Comparison of ENCODE assay signal across 17 mouse cellular contexts in the genomic region with DNA sequence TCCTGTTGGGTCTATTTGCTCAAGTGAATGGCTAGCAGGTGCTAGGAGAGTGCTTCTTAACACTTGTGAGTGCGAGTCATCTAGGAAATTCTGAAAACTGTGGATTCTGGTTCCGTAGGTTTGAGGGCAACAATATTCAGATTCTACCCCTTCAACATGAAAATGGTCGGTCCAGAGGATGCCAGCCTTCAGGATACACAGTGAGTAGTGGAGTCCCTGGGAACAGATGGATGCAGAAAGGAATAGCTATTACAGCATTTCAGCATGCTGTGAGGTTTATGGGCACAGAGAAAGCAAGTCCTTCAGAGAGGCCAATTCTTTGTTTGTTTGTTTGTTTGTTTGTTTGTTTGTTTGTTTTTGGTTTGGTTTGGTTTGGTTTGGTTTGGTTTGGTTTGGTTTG.
"Had no signal": no experiment of that assay in that cellular context is flagged by ENCODE, and none has a peak within 500 bp of the region (broad histone marks: within the 10 kb centered on the region; RNA-seq: fewer than 3 reads in every experiment).

No protein-coding gene starts in this region.

- H3K27me3 ChIP-seq: limb, embryonic 13.5 days; liver, embryonic 13.5 days; midbrain, embryonic 12.5 days; midbrain, embryonic 15.5 days; neural tube, embryonic 12.5 days had no signal

- H3K4me2 ChIP-seq: limb, embryonic 13.5 days; liver, embryonic 13.5 days; midbrain, embryonic 12.5 days; midbrain, embryonic 15.5 days; neural tube, embryonic 12.5 days had no signal

- H3K4me3 ChIP-seq: layer of hippocampus, adult 2 months; limb, embryonic 10.5 days; limb, embryonic 13.5 days; liver, embryonic 13.5 days; midbrain, embryonic 12.5 days; midbrain, embryonic 15.5 days; neural tube, embryonic 12.5 days had no signal

- H3K36me3 ChIP-seq: limb, embryonic 10.5 days; limb, embryonic 13.5 days; liver, embryonic 13.5 days; midbrain, embryonic 12.5 days; midbrain, embryonic 15.5 days; neural tube, embryonic 12.5 days had no signal

- H3K27ac ChIP-seq: layer of hippocampus, adult 2 months; limb, embryonic 10.5 days; limb, embryonic 13.5 days; liver, embryonic 13.5 days; macrophage; midbrain, embryonic 12.5 days; midbrain, embryonic 15.5 days; neural tube, embryonic 12.5 days had no signal

- H3K9me3 ChIP-seq: limb, embryonic 10.5 days; limb, embryonic 13.5 days; midbrain, embryonic 12.5 days; midbrain, embryonic 15.5 days; neural tube, embryonic 12.5 days had no signal

- H3K4me1 ChIP-seq: limb, embryonic 10.5 days; limb, embryonic 13.5 days; liver, embryonic 13.5 days; midbrain, embryonic 12.5 days; neural tube, embryonic 12.5 days had no signal

- H3K9ac ChIP-seq: limb, embryonic 13.5 days; liver, embryonic 13.5 days; midbrain, embryonic 12.5 days; midbrain, embryonic 15.5 days; neural tube, embryonic 12.5 days had no signal

- DNase-seq: kidney, postnatal 14 days; layer of hippocampus, adult 9-11 months; liver, embryonic 13.5 days; lung, adult 2 months; lung, postnatal 14 days; retina, postnatal 1 day; right cerebral cortex, postnatal 25 days; spleen, adult 18-20 months; thymus, adult 18-20 months; thymus, postnatal 36 days had no signal
